Mouse (Mus musculus): Measurements from ENCODE around the gene Ccsap. TPM values are rescaled to one million over a fixed set of nuclear protein-coding genes. Genes with fewer than 3 reads are reported as not detected.

Gene Ccsap
- polyA plus RNA-seq, 1 experiment from 2014 or later = 3.5 TPM

- 68% methylated on average over 9 of the region's 9 CpGs for WGBS
Measured at GRCm38 (mm10) chr8:123826001-123826400, 34.0 kb downstream of the Ccsap start.

GRCm38 (mm10) chr8:123823532-123824123 lies 36.4 kb downstream of the Ccsap start:
- H3K4me2 ChIP-seq = no peak overlapping the region
- no peaks in the 10 kb centered on the region for H3K4me1 ChIP-seq
- no peak overlapping the region for H3K9ac ChIP-seq
- peaks cover 55% of the 10 kb centered on the region for H3K36me3 ChIP-seq
- H3K9me3 ChIP-seq (replicated peaks) = no peaks in the 10 kb centered on the region
- no peaks in the 10 kb centered on the region for H3K27me3 ChIP-seq
- no peak overlapping the region for H3K27ac ChIP-seq
- WGBS = 93% methylated on average over 18 of the region's 18 CpGs
- no peak overlapping the region for H3K4me3 ChIP-seq (replicated peaks)
- no peak for ATAC-seq (replicated peaks; ENCODE audit: low FRiP score)

More at GRCm38 (mm10) chr8:123826001-123826400, 34.0 kb downstream of the Ccsap start:
- Histone ChIP-seq H3K9ac (no peak overlapping the region), H3K36me3 (peaks cover 74% of the 10 kb centered on the region), H3K4me3 (replicated peaks) (no peak overlapping the region), H3K9me3 (replicated peaks) (no peaks in the 10 kb centered on the region), H3K4me1 (no peaks in the 10 kb centered on the region), H3K27me3 (no peaks in the 10 kb centered on the region), H3K27ac (no peak overlapping the region), H3K4me2 (no peak overlapping the region)
- no peak for ATAC-seq (replicated peaks; ENCODE audit: low FRiP score)

- 96% methylated on average over 10 of the region's 10 CpGs for WGBS
Measured at GRCm38 (mm10) chr8:123823111-123823510, 36.9 kb downstream of the Ccsap start.

GRCm38 (mm10) chr8:123820780-123821179 lies 39.2 kb downstream of the Ccsap start:
- Histone ChIP-seq H3K36me3 (peaks cover 33% of the 10 kb centered on the region), H3K27ac (no peak overlapping the region), H3K27me3 (no peaks in the 10 kb centered on the region), H3K9me3 (replicated peaks) (no peaks in the 10 kb centered on the region), H3K4me3 (replicated peaks) (no peak overlapping the region), H3K9ac (no peak overlapping the region), H3K4me2 (no peak overlapping the region), H3K4me1 (peaks cover 3% of the 10 kb centered on the region; the same call in 1 of the 2 replicates)
- ATAC-seq (replicated peaks; ENCODE audit: low FRiP score) = no peak
- WGBS = 91% methylated on average over 6 of the region's 6 CpGs

More at GRCm38 (mm10) chr8:123823111-123823510, 36.9 kb downstream of the Ccsap start:
- H3K36me3 ChIP-seq = peaks cover 50% of the 10 kb centered on the region
- no peak overlapping the region for H3K4me3 ChIP-seq (replicated peaks)
- H3K27me3 ChIP-seq = no peaks in the 10 kb centered on the region
- no peaks in the 10 kb centered on the region for H3K9me3 ChIP-seq (replicated peaks)
- no peak for ATAC-seq (replicated peaks; ENCODE audit: low FRiP score)
- H3K4me1 ChIP-seq = no peaks in the 10 kb centered on the region
- no peak overlapping the region for H3K9ac ChIP-seq
- H3K4me2 ChIP-seq = no peak overlapping the region
- no peak overlapping the region for H3K27ac ChIP-seq

GRCm38 (mm10) chr8:123819683-123820610 lies 40.1 kb downstream of the Ccsap start:
- ATAC-seq (replicated peaks; ENCODE audit: low FRiP score) = no peak
- peaks cover 3% of the 10 kb centered on the region; the same call in 1 of the 2 replicates for H3K4me1 ChIP-seq
- H3K36me3 ChIP-seq = peaks cover 37% of the 10 kb centered on the region
- no peaks in the 10 kb centered on the region for H3K27me3 ChIP-seq
- H3K27ac ChIP-seq = no peak overlapping the region
- H3K4me3 ChIP-seq (replicated peaks) = no peak overlapping the region
- H3K9ac ChIP-seq = no peak overlapping the region
- H3K9me3 ChIP-seq (replicated peaks) = no peaks in the 10 kb centered on the region
- 86% methylated on average over 19 of the region's 19 CpGs for WGBS
- H3K4me2 ChIP-seq = no peak overlapping the region

- ATAC-seq (replicated peaks; ENCODE audit: low FRiP score) = no peak
- H3K9me3 ChIP-seq (replicated peaks) = no peaks in the 10 kb centered on the region
- no peak overlapping the region for H3K4me3 ChIP-seq (replicated peaks)
- no peak overlapping the region for H3K9ac ChIP-seq
- no peaks in the 10 kb centered on the region for H3K27me3 ChIP-seq
- no peak overlapping the region for H3K4me2 ChIP-seq
- H3K36me3 ChIP-seq = peaks cover 16% of the 10 kb centered on the region; the same call in 1 of the 2 replicates
- WGBS = 89% methylated on average over 11 of the region's 11 CpGs
- H3K27ac ChIP-seq = no peak overlapping the region
- peaks cover 9% of the 10 kb centered on the region for H3K4me1 ChIP-seq
Measured at GRCm38 (mm10) chr8:123817747-123818146, 42.3 kb downstream of the Ccsap start.

- Histone ChIP-seq H3K9me3 (replicated peaks) (no peaks in the 10 kb centered on the region), H3K9ac (no peak overlapping the region), H3K4me2 (no peak overlapping the region), H3K4me1 (peaks cover 11% of the 10 kb centered on the region), H3K36me3 (peaks cover 14% of the 10 kb centered on the region; the same call in 1 of the 2 replicates), H3K4me3 (replicated peaks) (no peak overlapping the region), H3K27ac (no peak overlapping the region), H3K27me3 (no peaks in the 10 kb centered on the region)
- 78% methylated on average over 8 of the region's 8 CpGs for WGBS
- no peak for ATAC-seq (replicated peaks; ENCODE audit: low FRiP score)
Measured at GRCm38 (mm10) chr8:123816939-123817338, 43.1 kb downstream of the Ccsap start.

- Histone ChIP-seq H3K4me1 (peaks cover 11% of the 10 kb centered on the region), H3K9me3 (replicated peaks) (no peaks in the 10 kb centered on the region), H3K4me2 (no peak overlapping the region), H3K36me3 (peaks cover 10% of the 10 kb centered on the region; the same call in 1 of the 2 replicates), H3K9ac (no peak overlapping the region), H3K27ac (no peak overlapping the region), H3K4me3 (replicated peaks) (no peak overlapping the region), H3K27me3 (no peaks in the 10 kb centered on the region)
- WGBS = 87% methylated on average over 11 of the region's 11 CpGs
- ATAC-seq (replicated peaks; ENCODE audit: low FRiP score) = no peak
Measured at GRCm38 (mm10) chr8:123815325-123815724, 44.7 kb downstream of the Ccsap start.

- Histone ChIP-seq H3K27me3 (no peaks in the 10 kb centered on the region), H3K36me3 (peaks cover 10% of the 10 kb centered on the region; the same call in 1 of the 2 replicates), H3K4me2 (no peak overlapping the region), H3K4me1 (peaks cover 12% of the 10 kb centered on the region), H3K27ac (0 out of 2 replicates have a peak overlapping the region, but pooled peaks have one; percentile 18), H3K9ac (no peak overlapping the region), H3K9me3 (replicated peaks) (no peaks in the 10 kb centered on the region), H3K4me3 (replicated peaks) (no peak overlapping the region)
- ATAC-seq (replicated peaks; ENCODE audit: low FRiP score) = no peak
- 84% methylated on average over 4 of the region's 4 CpGs for WGBS
Measured at GRCm38 (mm10) chr8:123813892-123814266, 46.1 kb downstream of the Ccsap start.

- peaks cover 16% of the 10 kb centered on the region for H3K4me1 ChIP-seq
- 0 out of 2 replicates have a peak overlapping the region, but pooled peaks have one; percentile 18 for H3K27ac ChIP-seq
- WGBS = 64% methylated on average over 16 of the region's 16 CpGs
- H3K27me3 ChIP-seq = no peaks in the 10 kb centered on the region
- no peak for ATAC-seq (replicated peaks; ENCODE audit: low FRiP score)
- peaks cover 10% of the 10 kb centered on the region; the same call in 1 of the 2 replicates for H3K36me3 ChIP-seq
- no peaks in the 10 kb centered on the region for H3K9me3 ChIP-seq (replicated peaks)
- no peak overlapping the region for H3K4me3 ChIP-seq (replicated peaks)
- no peak overlapping the region for H3K9ac ChIP-seq
- no peak overlapping the region for H3K4me2 ChIP-seq
Measured at GRCm38 (mm10) chr8:123813173-123813891, 46.7 kb downstream of the Ccsap start.

- Histone ChIP-seq H3K4me2 (no peak overlapping the region), H3K4me1 (peaks cover 25% of the 10 kb centered on the region), H3K9me3 (replicated peaks) (no peaks in the 10 kb centered on the region), H3K27me3 (no peaks in the 10 kb centered on the region), H3K27ac (no peak overlapping the region), H3K4me3 (replicated peaks) (no peak overlapping the region), H3K9ac (no peak overlapping the region), H3K36me3 (peaks cover 10% of the 10 kb centered on the region; the same call in 1 of the 2 replicates)
- 80% methylated on average over 5 of the region's 5 CpGs for WGBS
- no peak for ATAC-seq (replicated peaks; ENCODE audit: low FRiP score)
Measured at GRCm38 (mm10) chr8:123812227-123812626, 47.8 kb downstream of the Ccsap start.

Measured in kidney, embryonic 15.5 days (tissue).